Mouse (Mus musculus) spleen, postnatal 14 days (tissue): ENCODE measurements around the gene Alpk3.

Experiments
- DNase-seq, 2 experiments: peaks; one replicate each; pipeline ENCODE4 v3.0.0; 2021 to 2022; ENCODE audit warnings: low spot score in 2 of 2

Alpk3 gene

GRCm38 (mm10) chr7:81057471-81057870 lies at the start of gene Alpk3:
TSS of gene Alpk3 (plus strand) at chr7:81057600.
- no peak for DNase-seq

- DNase-seq, result no peak
These were observed 49.1 kb upstream of the Alpk3 start for GRCm38 (mm10) chr7:81008285-81008684.

- DNase-seq, result no peak
These were observed 45.8 kb upstream of the Alpk3 start for GRCm38 (mm10) chr7:81011576-81011975.

GRCm38 (mm10) chr7:81020307-81020706 lies 37.1 kb upstream of the Alpk3 start:
- no peak for DNase-seq

GRCm38 (mm10) chr7:81022731-81023130 lies 34.7 kb upstream of the Alpk3 start:
- no peak for DNase-seq

GRCm38 (mm10) chr7:81024118-81024517 lies 33.3 kb upstream of the Alpk3 start:
- DNase-seq, result no peak

- DNase-seq, result no peak
These were observed 32.7 kb upstream of the Alpk3 start for GRCm38 (mm10) chr7:81024651-81025050.

GRCm38 (mm10) chr7:81025751-81026150 lies 31.6 kb upstream of the Alpk3 start:
- DNase-seq, result no peak

GRCm38 (mm10) chr7:81039711-81040110 lies 17.7 kb upstream of the Alpk3 start:
- DNase-seq, result no peak

- no peak for DNase-seq
These were observed 14.3 kb upstream of the Alpk3 start for GRCm38 (mm10) chr7:81043023-81043620.

GRCm38 (mm10) chr7:81047847-81048246 lies 9.6 kb upstream of the Alpk3 start:
- DNase-seq, result no peak

GRCm38 (mm10) chr7:81048513-81048912 lies 8.9 kb upstream of the Alpk3 start:
- no peak for DNase-seq

- DNase-seq, result no peak
These were observed 7.4 kb upstream of the Alpk3 start for GRCm38 (mm10) chr7:81049966-81050365.

- DNase-seq, result no peak
These were observed 1.6 kb upstream of the Alpk3 start for GRCm38 (mm10) chr7:81055709-81056370.

- no peak for DNase-seq
These were observed 706 bp downstream of the Alpk3 start for GRCm38 (mm10) chr7:81057901-81058711.

GRCm38 (mm10) chr7:81058712-81059154 lies 1.3 kb downstream of the Alpk3 start:
- DNase-seq, result no peak

GRCm38 (mm10) chr7:81059388-81059787 lies 2.0 kb downstream of the Alpk3 start:
- DNase-seq, result no peak

GRCm38 (mm10) chr7:81060908-81061307 lies 3.5 kb downstream of the Alpk3 start:
- DNase-seq, result peak in 1 of 2 experiments; percentile 40

GRCm38 (mm10) chr7:81061936-81062335 lies 4.5 kb downstream of the Alpk3 start:
- DNase-seq, result no peak

GRCm38 (mm10) chr7:81063332-81063731 lies 5.9 kb downstream of the Alpk3 start:
- no peak for DNase-seq

- DNase-seq, result no peak
These were observed 9.3 kb downstream of the Alpk3 start for GRCm38 (mm10) chr7:81066714-81067113.

- DNase-seq, result no peak
These were observed 15.1 kb downstream of the Alpk3 start for GRCm38 (mm10) chr7:81072463-81072862.

- no peak for DNase-seq
These were observed 15.9 kb downstream of the Alpk3 start for GRCm38 (mm10) chr7:81073273-81073672.
